Mouse (Mus musculus): Measurements from ENCODE around the gene Ajap1.

The Ajap1 gene

GRCm38 (mm10) chr4:153357539-153358242 is 124.9 kb downstream of the Ajap1 start:
- no peak for DNase-seq (ENCODE audit: low spot score)

GRCm38 (mm10) chr4:153356236-153356635 is 126.4 kb downstream of the Ajap1 start:
- DNase-seq (ENCODE audit: low spot score): no peak

GRCm38 (mm10) chr4:153344999-153345398 is 137.6 kb downstream of the Ajap1 start:
- no peak for DNase-seq (ENCODE audit: low spot score)

- no peak for DNase-seq (ENCODE audit: low spot score)
Measured at GRCm38 (mm10) chr4:153340887-153341286, 141.7 kb downstream of the Ajap1 start.

GRCm38 (mm10) chr4:153335301-153335799 is 147.3 kb downstream of the Ajap1 start:
- DNase-seq (ENCODE audit: low spot score): no peak

- no peak for DNase-seq (ENCODE audit: low spot score)
Measured at GRCm38 (mm10) chr4:153327809-153328208, 154.8 kb downstream of the Ajap1 start.

Measured in spleen, adult 12 weeks (tissue).